Mouse (Mus musculus) adrenal gland (tissue): Measurements from ENCODE around the gene Negr1.
"Not testable (repeated sequence)": the region's sequence is repeated elsewhere in the genome, so short reads cannot be mapped to it uniquely, and the experiment has no call there.

Experiments
- intact Hi-C: fragments of 180-260 bp; cut with DNase I; formaldehyde crosslinking; loops from one replicate; pipeline ENCODE4 v1.15.1; 2025

Negr1 gene

GRCm38 (mm10) chr3:156992171-156992570 is 430.6 kb downstream of the Negr1 start:
- intact Hi-C loops: no loop called here

GRCm38 (mm10) chr3:156992811-156993210 is 431.2 kb downstream of the Negr1 start:
- intact Hi-C loops: no loop called here

GRCm38 (mm10) chr3:156999177-156999808 is 437.7 kb downstream of the Negr1 start:
- intact Hi-C loops: no loop called here

- intact Hi-C loops: no loop called here
Measured at GRCm38 (mm10) chr3:157021632-157022031, 460.0 kb downstream of the Negr1 start.

GRCm38 (mm10) chr3:157024580-157024979 is 463.0 kb downstream of the Negr1 start:
- intact Hi-C loops: no loop called here

GRCm38 (mm10) chr3:157031513-157032142 is 470.0 kb downstream of the Negr1 start:
- intact Hi-C loops: no loop called here

- intact Hi-C loops: no loop called here
Measured at GRCm38 (mm10) chr3:157036016-157036415, 474.4 kb downstream of the Negr1 start.

- intact Hi-C loops: no loop called here
Measured at GRCm38 (mm10) chr3:157036568-157036967, 475.0 kb downstream of the Negr1 start.

GRCm38 (mm10) chr3:157040619-157041018 is 479.0 kb downstream of the Negr1 start:
- intact Hi-C loops: no loop called here

GRCm38 (mm10) chr3:157044565-157044964 is 483.0 kb downstream of the Negr1 start:
- intact Hi-C loops: no loop called here

GRCm38 (mm10) chr3:157064438-157064837 is 502.8 kb downstream of the Negr1 start:
- intact Hi-C loops: not testable (repeated sequence)

- intact Hi-C loops: no loop called here
Measured at GRCm38 (mm10) chr3:157066331-157066730, 504.7 kb downstream of the Negr1 start.

GRCm38 (mm10) chr3:157079250-157079965 is 517.8 kb downstream of the Negr1 start:
- intact Hi-C loops: no loop called here

- intact Hi-C loops: no loop called here
Measured at GRCm38 (mm10) chr3:157079966-157080306, 518.3 kb downstream of the Negr1 start.

- intact Hi-C loops: no loop called here
Measured at GRCm38 (mm10) chr3:157080585-157080984, 519.0 kb downstream of the Negr1 start.

GRCm38 (mm10) chr3:157082808-157083784 is 521.5 kb downstream of the Negr1 start:
- intact Hi-C loops: no loop called here

GRCm38 (mm10) chr3:157085180-157085579 is 523.6 kb downstream of the Negr1 start:
- intact Hi-C loops: no loop called here

- intact Hi-C loops: no loop called here
Measured at GRCm38 (mm10) chr3:157090051-157090450, 528.5 kb downstream of the Negr1 start.

GRCm38 (mm10) chr3:157096284-157096683 is 534.7 kb downstream of the Negr1 start:
- intact Hi-C loops: no loop called here

GRCm38 (mm10) chr3:157097514-157097913 is 535.9 kb downstream of the Negr1 start:
- intact Hi-C loops: no loop called here

GRCm38 (mm10) chr3:157098417-157098816 is 536.8 kb downstream of the Negr1 start:
- intact Hi-C loops: no loop called here
